Mouse (Mus musculus) olfactory bulb, adult 2 months (tissue): ENCODE measurements at regions not wholly inside any gene's neighbourhood (a gene's known extent, or its start where the extent isn't known, plus 50 kb on each side); places are given as distances from the start of the nearest gene placed in this dataset.

Experiments used
- H3K27ac ChIP-seq: fragments of 200-500 bp; 2 replicates; pipeline ENCODE4 v1.5.1; 2012; ENCODE audit warnings: low read depth, low read length; ENCODE audit not compliant: insufficient read depth
- H3K4me1 ChIP-seq: fragments of 200-500 bp; 2 replicates; pipeline ENCODE4 v1.6.1; 2012; ENCODE audit warnings: low read length; ENCODE audit not compliant: control insufficient read depth, insufficient read depth
- H3K4me3 ChIP-seq: fragments of 200-500 bp; 2 replicates; pipeline ENCODE4 v1.5.1; 2012; ENCODE audit warnings: mild to moderate bottlenecking, low read depth, low read length, moderate library complexity; ENCODE audit not compliant: insufficient read depth
- CTCF ChIP-seq: fragments of 200-500 bp; IDR thresholded peaks from 2 replicates; pipeline ENCODE4 v1.5.1; 2012; ENCODE audit warnings: low read depth, mild to moderate bottlenecking, low read length, moderate library complexity; ENCODE audit not compliant: insufficient read depth
- POLR2A ChIP-seq: fragments of 200-500 bp; IDR thresholded peaks from 2 replicates; pipeline ENCODE4 v1.6.1; 2012; ENCODE audit warnings: mild to moderate bottlenecking, low read depth, low read length, moderate library complexity; ENCODE audit not compliant: insufficient read depth
- WGBS: fragments of 180-500 bp; shearing (Covaris S2); methylation state at CpG from one replicate; pipeline ENCODE4 v1.1.7; 2018; 5-methylcytosine and 5-hydroxymethylcytosine counted together

DNA sequence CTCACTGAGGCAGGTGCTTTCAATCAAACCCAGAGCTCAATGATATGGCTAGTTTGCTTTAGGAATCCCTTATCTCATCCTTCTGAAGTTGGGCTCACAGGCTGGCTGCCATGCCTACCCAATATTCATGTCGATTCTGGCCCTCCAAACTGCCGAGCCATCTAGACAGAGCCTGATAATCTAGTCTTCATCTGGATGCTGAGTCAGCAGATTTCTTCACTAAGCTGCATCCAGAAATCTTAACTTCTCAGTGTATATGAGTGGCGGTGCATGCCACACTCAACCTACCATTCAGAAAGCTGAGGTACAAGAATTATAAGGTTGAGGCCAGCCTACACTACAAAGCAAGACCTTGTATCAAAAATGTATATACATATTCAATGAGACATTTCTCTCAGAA is 136.9 kb downstream of the Cyp26b1 start:
- 86% methylated on average over 3 of the region's 3 CpGs for WGBS
- H3K4me3 ChIP-seq = no peak overlapping the region
- H3K27ac ChIP-seq = no peak overlapping the region
- TF ChIP-seq CTCF (no peak), POLR2A (no peak)
- no peaks in the 10 kb centered on the region for H3K4me1 ChIP-seq

DNA sequence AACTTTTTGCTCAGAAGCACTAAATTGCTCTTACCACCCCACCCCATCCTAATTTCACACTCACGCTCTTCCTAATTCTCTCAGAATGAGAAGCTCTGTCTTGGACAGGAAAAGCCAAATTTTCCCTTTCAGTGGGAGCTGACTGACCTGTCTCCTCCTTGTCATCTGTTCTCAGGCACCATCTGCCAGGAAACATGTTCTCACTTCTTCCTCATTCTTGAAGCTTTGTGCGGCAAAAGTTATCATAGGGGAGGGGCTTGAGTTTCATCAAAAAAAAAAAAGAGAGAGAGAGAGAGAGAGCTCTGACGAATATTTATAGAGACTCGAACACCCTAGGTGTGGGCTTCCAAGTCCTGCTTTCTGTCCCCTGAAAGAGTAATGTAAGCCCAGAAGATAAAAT is 148.6 kb downstream of the Cyp26b1 start:
- no peak for TF ChIP-seq CTCF
- TF ChIP-seq POLR2A = no peak
- 69% methylated on average over 4 of the region's 4 CpGs for WGBS
- Histone ChIP-seq H3K4me3 (no peak overlapping the region), H3K27ac (no peak overlapping the region), H3K4me1 (no peaks in the 10 kb centered on the region)

DNA sequence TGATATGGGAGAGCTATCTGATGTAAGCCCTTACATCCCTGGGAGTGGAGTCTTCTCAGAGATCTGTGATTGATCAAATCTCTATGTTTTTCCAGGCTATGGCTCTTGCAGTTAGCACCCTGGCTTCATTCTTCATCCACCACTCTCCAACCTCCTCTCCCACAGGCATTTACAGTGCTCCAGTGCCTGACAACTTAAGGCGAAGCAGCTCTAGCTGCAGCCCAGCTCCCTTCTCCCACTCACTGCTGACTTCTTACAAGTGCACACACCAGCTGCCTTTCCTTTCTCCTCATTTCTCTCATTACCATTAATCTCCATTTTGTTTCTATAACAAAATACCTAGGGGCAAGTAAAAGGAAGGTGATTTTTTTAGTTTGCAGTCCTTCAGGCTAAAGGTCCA is 151.0 kb downstream of the Cyp26b1 start:
- Histone ChIP-seq H3K27ac (no peak overlapping the region), H3K4me3 (no peak overlapping the region), H3K4me1 (no peaks in the 10 kb centered on the region)
- 67% methylated on average over 1 of the region's 1 CpGs for WGBS
- TF ChIP-seq POLR2A = no peak

DNA sequence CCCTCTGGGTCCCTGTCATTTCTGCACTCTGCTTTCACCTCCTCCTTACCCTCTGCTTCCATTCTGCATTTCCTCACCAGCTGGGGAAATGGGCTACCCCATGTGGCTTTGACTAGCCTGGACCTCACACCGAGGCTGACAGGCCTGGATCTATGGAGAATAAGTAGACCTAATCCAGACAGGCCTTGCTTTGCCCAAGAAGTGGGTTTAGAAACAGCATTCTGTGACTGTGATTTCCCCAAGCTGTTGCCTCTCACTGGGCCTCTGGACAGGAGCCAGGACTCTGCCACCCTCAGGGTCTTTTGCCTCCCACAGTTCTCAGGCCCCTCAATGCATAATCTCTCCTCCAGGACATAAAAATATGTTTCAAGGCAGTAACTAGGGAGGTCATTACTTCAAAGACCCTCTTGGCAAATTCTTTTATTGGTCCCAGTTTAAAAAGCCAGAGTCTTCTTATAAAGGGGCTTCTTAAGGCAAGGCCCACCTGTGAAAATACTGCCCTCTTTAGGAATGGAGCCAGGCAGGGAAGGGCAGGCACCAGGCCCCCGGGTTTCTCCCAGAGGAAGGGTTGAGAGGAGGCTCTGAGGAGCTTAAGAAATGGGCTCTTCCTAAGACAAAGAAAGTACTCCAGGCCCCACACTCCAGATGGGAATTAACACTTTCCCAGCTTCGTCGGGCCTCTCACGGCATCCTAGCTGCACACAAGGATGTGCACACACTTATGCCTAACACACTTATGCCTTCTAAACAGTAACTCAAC is 151.8 kb downstream of the Cyp26b1 start:
- Histone ChIP-seq H3K27ac (no peak overlapping the region), H3K4me1 (no peaks in the 10 kb centered on the region), H3K4me3 (no peak overlapping the region)
- 60% methylated on average over 5 of the region's 5 CpGs for WGBS
- TF ChIP-seq POLR2A (no peak), CTCF (no peak)

DNA sequence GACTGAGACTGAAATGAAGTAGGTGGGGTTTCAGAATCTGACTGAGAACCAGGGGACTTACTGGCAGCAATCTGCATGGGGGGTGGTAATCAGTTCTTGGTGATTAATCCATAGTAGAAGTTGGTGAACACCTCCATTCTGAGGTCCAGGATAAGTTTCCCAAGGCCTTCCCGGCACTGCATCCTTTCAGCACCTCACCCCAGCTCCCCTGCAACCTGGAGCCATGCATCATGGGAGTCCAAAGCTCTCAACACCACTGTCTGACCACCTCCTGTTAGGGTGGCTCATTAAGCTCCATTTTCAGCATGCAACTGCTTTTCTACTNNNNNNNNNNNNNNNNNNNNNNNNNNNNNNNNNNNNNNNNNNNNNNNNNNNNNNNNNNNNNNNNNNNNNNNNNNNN is 157.0 kb downstream of the Cyp26b1 start:
- H3K27ac ChIP-seq = no peak overlapping the region
- whole genome bisulfite sequencing = 94% methylated on average over 1 of the region's 1 CpGs
- H3K4me3 ChIP-seq = no peak overlapping the region
- no peaks in the 10 kb centered on the region for H3K4me1 ChIP-seq
- TF ChIP-seq CTCF (no peak), POLR2A (no peak)

DNA sequence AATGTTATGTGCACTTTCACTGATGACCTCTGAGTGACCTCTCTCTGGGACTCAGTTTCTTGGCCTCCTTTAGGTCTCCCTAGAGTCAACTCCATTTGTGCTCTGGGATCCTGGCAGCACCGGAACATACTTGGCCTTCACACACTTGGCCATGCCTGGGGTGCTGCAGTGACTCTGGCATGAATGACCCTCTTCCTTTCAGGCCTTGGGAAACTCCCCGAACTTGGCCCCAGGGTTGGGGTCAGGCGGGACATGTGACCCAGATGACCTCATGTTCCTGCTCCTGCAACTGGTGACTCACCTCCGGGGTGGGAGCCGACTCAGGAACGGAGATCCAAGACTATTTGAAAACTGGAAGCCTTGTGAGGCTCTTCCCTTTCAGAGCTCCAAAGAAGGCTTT is 159.2 kb downstream of the Cyp26b1 start:
- no peak overlapping the region for H3K4me3 ChIP-seq
- TF ChIP-seq CTCF (no peak), POLR2A (no peak)
- H3K27ac ChIP-seq = no peak overlapping the region
- no peaks in the 10 kb centered on the region for H3K4me1 ChIP-seq
- WGBS = 84% methylated on average over 6 of the region's 6 CpGs

DNA sequence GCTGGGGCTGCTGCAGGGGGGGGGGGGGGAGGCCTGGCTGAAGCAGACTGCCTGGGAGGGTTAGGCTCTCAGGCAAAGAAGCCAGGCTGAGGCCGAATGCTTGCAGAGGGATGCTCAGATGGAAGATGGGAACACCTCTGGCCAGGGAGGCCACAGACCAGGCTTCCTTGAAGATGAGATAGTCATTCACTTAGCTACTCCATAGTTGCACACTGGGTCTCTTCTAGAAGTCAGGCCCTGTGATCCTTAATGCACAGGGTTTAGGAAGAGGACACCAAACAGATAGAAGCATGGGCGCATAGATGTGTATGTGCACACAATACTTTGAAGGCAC is 162.1 kb downstream of the Cyp26b1 start:
- 82% methylated on average over 2 of the region's 2 CpGs for WGBS
- no peak for TF ChIP-seq CTCF
- no peak for TF ChIP-seq POLR2A
- H3K27ac ChIP-seq = no peak overlapping the region
- H3K4me3 ChIP-seq = no peak overlapping the region
- H3K4me1 ChIP-seq = peaks cover 8% of the 10 kb centered on the region

DNA sequence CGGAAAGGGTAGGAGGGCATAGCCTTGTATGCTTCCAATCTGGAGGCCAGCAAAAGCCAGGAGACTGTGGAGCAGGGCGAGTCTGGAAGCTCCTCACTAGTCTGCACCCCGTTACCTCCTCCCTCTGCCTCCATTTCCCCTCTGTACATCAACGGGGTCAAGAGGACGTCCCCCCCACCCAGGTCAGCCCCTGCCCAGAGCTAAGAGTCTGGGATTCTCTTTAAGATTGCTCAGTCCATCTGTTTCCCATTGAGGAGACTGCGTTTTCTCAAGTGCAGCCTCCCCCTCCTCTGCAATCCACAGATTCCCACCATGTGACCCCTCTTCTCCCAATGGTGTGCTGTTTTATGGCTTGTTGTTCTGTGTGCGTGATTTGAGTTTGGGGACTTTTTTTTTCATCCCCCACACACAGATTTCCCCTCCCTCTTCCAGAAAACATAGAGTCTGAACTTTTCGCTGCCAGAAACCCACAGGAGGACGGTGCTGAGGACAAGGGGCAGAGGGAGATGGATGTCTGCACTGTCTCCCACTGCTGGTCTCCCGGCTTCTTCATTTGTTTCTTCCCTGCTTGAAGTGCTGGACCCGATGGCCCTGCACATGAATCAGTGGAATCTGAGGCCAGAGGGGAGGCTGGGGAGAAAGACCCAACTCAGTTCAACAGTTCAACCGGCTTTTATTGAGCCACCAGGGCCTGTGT is 162.6 kb downstream of the Cyp26b1 start:
- H3K4me1 ChIP-seq = peaks cover 8% of the 10 kb centered on the region
- H3K27ac ChIP-seq = no peak overlapping the region
- H3K4me3 ChIP-seq = no peak overlapping the region
- no peak for TF ChIP-seq POLR2A
- TF ChIP-seq CTCF = no peak
- 70% methylated on average over 12 of the region's 12 CpGs for WGBS

DNA sequence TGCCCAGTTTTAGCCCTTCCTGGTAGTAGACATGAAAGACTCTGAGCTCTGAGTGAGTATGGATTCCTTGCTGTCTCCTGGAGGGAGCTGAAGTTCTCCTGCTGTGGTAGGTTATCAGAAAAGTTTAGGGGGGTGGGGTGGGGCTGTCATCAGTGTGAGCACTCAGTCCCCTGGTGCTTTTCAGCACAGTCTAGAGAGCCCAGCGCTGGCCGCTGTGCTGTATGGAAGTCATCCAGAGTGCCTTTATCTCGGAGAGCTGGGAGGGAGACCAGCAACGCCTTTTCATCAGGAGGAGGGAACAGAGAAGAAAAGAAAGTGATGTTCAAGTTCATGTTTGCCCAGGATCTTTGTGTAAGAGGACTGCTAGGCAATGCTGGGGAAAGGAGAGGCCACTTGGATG is 163.6 kb downstream of the Cyp26b1 start:
- TF ChIP-seq POLR2A = no peak
- no peak for TF ChIP-seq CTCF
- WGBS = 62% methylated on average over 4 of the region's 4 CpGs
- peaks cover 8% of the 10 kb centered on the region for H3K4me1 ChIP-seq
- H3K27ac ChIP-seq = no peak overlapping the region
- H3K4me3 ChIP-seq = no peak overlapping the region

DNA sequence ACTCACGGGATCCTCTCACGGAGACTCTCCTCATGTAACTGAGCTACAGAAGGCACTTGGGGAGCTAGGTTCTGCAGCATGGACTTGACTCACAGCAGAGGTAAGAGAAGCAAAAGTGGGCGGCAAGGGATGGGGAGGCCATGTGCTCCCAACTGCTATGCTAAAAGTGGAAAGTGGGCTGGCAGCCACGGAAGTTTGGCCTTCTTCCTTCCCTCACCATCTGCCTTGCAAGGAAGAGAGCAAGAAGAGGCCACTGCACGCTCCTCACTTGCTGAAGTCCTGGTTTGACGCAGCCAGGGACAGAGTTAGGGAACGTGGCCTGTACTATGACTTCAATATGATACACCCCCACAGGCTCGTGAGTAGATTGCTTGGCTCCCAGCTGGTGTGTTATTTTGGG is 164.5 kb downstream of the Cyp26b1 start:
- 52% methylated on average over 8 of the region's 8 CpGs for WGBS
- Histone ChIP-seq H3K4me1 (peaks cover 8% of the 10 kb centered on the region), H3K4me3 (no peak overlapping the region), H3K27ac (no peak overlapping the region)
- TF ChIP-seq POLR2A (no peak), CTCF (no peak)
